25 mouse cellular contexts compared by ENCODE assay signal in the genomic region with DNA sequence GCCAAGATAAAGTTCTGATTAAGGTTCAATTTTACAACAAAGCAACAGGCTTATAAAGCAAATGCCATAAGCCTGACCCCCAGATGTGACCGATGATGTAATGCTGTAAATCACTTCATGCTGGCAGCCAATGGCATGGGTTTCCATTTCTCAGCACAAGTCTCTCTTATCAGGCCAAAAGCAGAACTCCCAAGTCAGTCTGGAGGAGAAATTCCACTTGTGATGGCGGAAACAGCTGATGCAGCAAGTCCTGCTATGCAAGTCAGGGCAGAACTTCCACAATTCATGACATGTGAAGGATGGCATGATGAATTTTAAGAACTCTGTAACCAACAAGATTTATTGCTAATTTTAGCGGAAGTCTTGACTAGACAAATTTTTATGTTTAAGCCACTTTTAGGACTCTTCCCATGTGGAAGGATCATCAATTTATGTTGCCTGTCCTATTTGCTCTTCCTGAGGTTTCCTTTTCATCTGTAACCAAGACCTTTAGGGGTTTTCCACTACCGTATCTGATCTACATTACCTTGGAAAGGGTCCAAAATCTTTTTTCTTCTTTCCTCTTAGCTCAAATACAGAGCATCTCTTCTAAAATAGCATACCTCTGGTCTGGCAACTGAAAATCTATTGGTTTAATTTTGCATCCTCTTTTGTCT.
DNase-seq lines count a peak whose midpoint lies in the region; ATAC-seq and TF ChIP-seq lines count a peak whose summit lies in the region.
"Had no signal": no experiment of that assay in that cellular context is flagged by ENCODE, and none has a peak within 500 bp of the region (broad histone marks: within the 10 kb centered on the region; RNA-seq: fewer than 3 reads in every experiment).

No protein-coding gene starts in this region.

- no peaks in the 10 kb centered on the region for H3K4me1 ChIP-seq in embryonic facial prominence, embryonic 14.5 days (ENCODE audit: control insufficient read depth, insufficient read depth, low read length)
- no peaks in the 10 kb centered on the region for H3K4me1 ChIP-seq in embryonic facial prominence, embryonic 10.5 days
- H3K4me1 ChIP-seq in bone marrow macrophage, adult 2 months (ENCODE audit: control insufficient read depth, insufficient read depth, low read length) = peaks cover 5% of the 10 kb centered on the region
- H3K4me1 ChIP-seq: embryonic facial prominence, embryonic 15.5 days; forebrain, embryonic 12.5 days; forebrain, embryonic 15.5 days; heart, embryonic 12.5 days; heart, embryonic 15.5 days had no signal

- no peak overlapping the region for H3K4me3 ChIP-seq in embryonic facial prominence, embryonic 14.5 days (ENCODE audit: low read depth, low read length)
- no peak overlapping the region for H3K4me3 ChIP-seq in embryonic facial prominence, embryonic 10.5 days
- H3K4me3 ChIP-seq in bone marrow macrophage, adult 2 months (ENCODE audit: insufficient read depth, low read length) = no peak overlapping the region
- H3K4me3 ChIP-seq in macrophage (ENCODE audit: inconsistent target) = no peak overlapping the region
- H3K4me3 ChIP-seq: embryonic facial prominence, embryonic 15.5 days; forebrain, embryonic 12.5 days; forebrain, embryonic 15.5 days; heart, embryonic 12.5 days; heart, embryonic 15.5 days had no signal

- H3K9me3 ChIP-seq in embryonic facial prominence, embryonic 14.5 days (ENCODE audit: control insufficient read depth, low read length) = no peaks in the 10 kb centered on the region
- no peaks in the 10 kb centered on the region for H3K9me3 ChIP-seq in embryonic facial prominence, embryonic 10.5 days
- H3K9me3 ChIP-seq: embryonic facial prominence, embryonic 15.5 days; forebrain, embryonic 12.5 days; forebrain, embryonic 15.5 days; heart, embryonic 12.5 days; heart, embryonic 15.5 days had no signal

- no peak overlapping the region for H3K4me2 ChIP-seq in embryonic facial prominence, embryonic 14.5 days (ENCODE audit: low read depth, low read length)
- H3K4me2 ChIP-seq: embryonic facial prominence, embryonic 15.5 days; forebrain, embryonic 12.5 days; forebrain, embryonic 15.5 days; heart, embryonic 12.5 days; heart, embryonic 15.5 days; hindbrain, embryonic 14.5 days had no signal

- no peak for TF ChIP-seq CTCF in bone marrow macrophage, adult 2 months (IDR thresholded peaks at IDR 0.05; ENCODE audit: low read depth, low read length)

- no peak overlapping the region for H3K9ac ChIP-seq in embryonic facial prominence, embryonic 14.5 days (ENCODE audit: low read depth, low read length)
- H3K9ac ChIP-seq: embryonic facial prominence, embryonic 15.5 days; forebrain, embryonic 12.5 days; forebrain, embryonic 15.5 days; heart, embryonic 12.5 days; heart, embryonic 15.5 days; hindbrain, embryonic 14.5 days had no signal

- peak; percentile 2 for DNase-seq in embryonic facial prominence, embryonic 14.5 days (ENCODE audit: low spot score)
- no peak for DNase-seq in embryonic facial prominence, embryonic 10.5 days (ENCODE audit: low spot score)
- DNase-seq in urinary bladder, adult 2 months (ENCODE audit: low spot score) = no peak
- no peak for DNase-seq in layer of hippocampus, postnatal 14 days (ENCODE audit: low spot score in 2 of 2)
- DNase-seq: adrenal gland, adult 8-10 months; adrenal gland, postnatal 25 days; cerebellum, adult 18-20 months; cerebellum, adult 9-10 months; cerebellum, postnatal 14 days; embryo, embryonic 11 days; gastrocnemius, postnatal 25 days; heart, adult 18-20 months; heart, postnatal 10 days; heart, postnatal 36 days had no signal

- H3K79me2 ChIP-seq in macrophage (ENCODE audit: inconsistent target) = no peaks in the 10 kb centered on the region

- TF ChIP-seq POLR2A in bone marrow macrophage, adult 2 months (IDR thresholded peaks at IDR 0.05; ENCODE audit: borderline replicate concordance, low read depth, low read length) = no peak

- no peak overlapping the region for H3K27ac ChIP-seq in embryonic facial prominence, embryonic 14.5 days (replicated peaks; ENCODE audit: low read depth, low read length)
- H3K27ac ChIP-seq in embryonic facial prominence, embryonic 10.5 days (replicated peaks) = no peak overlapping the region
- peak overlapping the region; percentile 66 for H3K27ac ChIP-seq in bone marrow macrophage, adult 2 months (ENCODE audit: insufficient read depth, low read depth, low read length)
- H3K27ac ChIP-seq in macrophage = peak overlapping the region; percentile 31; the same call in 1 of the 2 replicates
- H3K27ac ChIP-seq: embryonic facial prominence, embryonic 15.5 days; forebrain, embryonic 12.5 days; forebrain, embryonic 15.5 days; heart, embryonic 15.5 days; hindbrain, embryonic 14.5 days; hindbrain, postnatal 0 days had no signal

- ATAC-seq in embryonic facial prominence, embryonic 14.5 days (ENCODE audit: low read depth) = no peak
- ATAC-seq: activated CD4-positive, CD25-positive, alpha-beta regulatory T cell, adult 4 months; forebrain, embryonic 15.5 days; hindbrain, postnatal 0 days; inflammation-experienced regulatory T-cells, adult 6 months had no signal

- 81% methylated on average over 4 of the region's 4 CpGs for WGBS in embryonic facial prominence, embryonic 14.5 days
- 92% methylated on average over 4 of the region's 4 CpGs for WGBS in embryonic facial prominence, embryonic 10.5 days
- WGBS in macrophage (ENCODE audit: missing documents) = 9% methylated on average over 4 of the region's 4 CpGs

- H3K36me3 ChIP-seq in embryonic facial prominence, embryonic 14.5 days (ENCODE audit: control insufficient read depth, insufficient read depth, low read length) = no peaks in the 10 kb centered on the region
- no peaks in the 10 kb centered on the region for H3K36me3 ChIP-seq in embryonic facial prominence, embryonic 10.5 days (replicated peaks)
- H3K36me3 ChIP-seq in macrophage (ENCODE audit: inconsistent target) = no peaks in the 10 kb centered on the region
- H3K36me3 ChIP-seq: embryonic facial prominence, embryonic 15.5 days; forebrain, embryonic 12.5 days; forebrain, embryonic 15.5 days; heart, embryonic 12.5 days; heart, embryonic 15.5 days had no signal

- H3K27me3 ChIP-seq in embryonic facial prominence, embryonic 14.5 days (replicated peaks; ENCODE audit: control insufficient read depth, insufficient read depth, low read length) = no peaks in the 10 kb centered on the region
- no peaks in the 10 kb centered on the region for H3K27me3 ChIP-seq in embryonic facial prominence, embryonic 10.5 days (replicated peaks; ENCODE audit: low read depth, poor library complexity, severe bottlenecking)
- H3K27me3 ChIP-seq: embryonic facial prominence, embryonic 15.5 days; forebrain, embryonic 12.5 days; forebrain, embryonic 15.5 days; heart, embryonic 12.5 days; heart, embryonic 15.5 days had no signal

Comparison
In these comparisons a context has a peak if more than half of its experiments do, and no peak if none do; other contexts are left out.
1. H3K27ac ChIP-seq: peak in bone marrow macrophage, adult 2 months (single experiment) and macrophage (single experiment); none in embryonic facial prominence, embryonic 14.5 days (single experiment) and embryonic facial prominence, embryonic 10.5 days (single experiment).